Mouse (Mus musculus) brain, embryonic 14.5 days (tissue): Measurements from ENCODE around the gene Rpl5.

Experiments
- CTCF ChIP-seq: fragments of 200-500 bp; IDR thresholded peaks from 2 replicates; pipeline ENCODE4 v1.5.1; 2012; ENCODE audit warnings: inconsistent platforms, mild to moderate bottlenecking, moderate library complexity, borderline replicate concordance; ENCODE audit not compliant: insufficient read depth, insufficient read length; ENCODE audit errors: extremely low read depth
- POLR2A ChIP-seq: fragments of 200-500 bp; IDR thresholded peaks from 2 replicates; pipeline ENCODE4 v1.6.1; 2012; ENCODE audit warnings: mild to moderate bottlenecking, inconsistent platforms, borderline replicate concordance; ENCODE audit not compliant: poor library complexity, insufficient read depth, insufficient read length, severe bottlenecking; ENCODE audit errors: extremely low read depth

DNA sequence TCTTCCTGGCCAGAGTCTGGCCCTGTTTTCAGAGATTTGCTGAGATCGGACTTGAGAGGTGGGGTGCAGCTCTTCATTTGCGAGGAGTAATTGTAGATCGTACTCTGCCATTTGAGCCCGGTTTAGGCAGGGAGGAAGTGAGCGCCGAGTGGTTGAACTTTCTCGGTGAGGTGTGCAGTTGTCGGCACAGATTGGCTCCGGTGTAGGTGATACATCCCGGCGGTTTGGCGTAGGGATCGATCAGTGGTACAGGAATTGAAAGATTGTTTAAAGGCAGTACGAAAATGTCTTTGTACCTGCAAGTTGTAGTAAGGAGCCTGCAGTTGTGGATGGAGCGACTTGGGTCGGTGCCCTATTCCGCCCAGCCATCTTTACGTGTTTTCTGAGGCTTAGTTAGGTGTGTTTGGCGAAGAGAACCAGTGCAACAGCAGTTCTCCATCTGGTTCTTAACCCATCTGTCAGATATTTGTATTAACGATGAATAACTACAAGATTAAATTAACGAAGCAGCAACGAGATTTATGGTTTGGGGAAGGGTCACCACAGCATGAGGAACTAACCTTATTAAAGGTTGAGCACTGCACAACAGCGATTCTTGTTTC, 813 bp downstream of the Rpl5 start:
- TF ChIP-seq POLR2A (no peak), CTCF (no peak)
